Mouse (Mus musculus) cortical plate, adult 2 months (tissue): ENCODE results near the gene Csf3. TPM values are rescaled to one million over a fixed set of nuclear protein-coding genes. Genes with fewer than 3 reads are reported as not detected.

Source experiments
- H3K27ac ChIP-seq: fragments of 200-500 bp; 2 replicates; pipeline ENCODE4 v1.5.1; 2012; ENCODE audit warnings: low read length, control low read depth, inconsistent platforms; ENCODE audit not compliant: insufficient read depth
- H3K4me1 ChIP-seq: fragments of 200-500 bp; 2 replicates; pipeline ENCODE4 v1.6.1; 2011; ENCODE audit warnings: low read length; ENCODE audit not compliant: control insufficient read depth, insufficient read depth
- H3K4me3 ChIP-seq: fragments of 200-500 bp; 2 replicates; pipeline ENCODE4 v1.5.1; 2011; ENCODE audit warnings: mild to moderate bottlenecking, low read length, control low read depth; ENCODE audit not compliant: insufficient read depth
- CTCF ChIP-seq: fragments of 200-500 bp; IDR thresholded peaks from 2 replicates; pipeline ENCODE4 v1.5.1; 2011; ENCODE audit warnings: mild to moderate bottlenecking, control low read depth, low read length; ENCODE audit not compliant: insufficient read depth; ENCODE audit errors: extremely low read depth
- POLR2A ChIP-seq: fragments of 200-500 bp; IDR thresholded peaks from 2 replicates; pipeline ENCODE4 v1.6.1; 2011; ENCODE audit warnings: mild to moderate bottlenecking, low read length, control low read depth; ENCODE audit not compliant: insufficient read depth; ENCODE audit errors: extremely low read depth
- polyA plus RNA-seq: library from polyadenylated mRNA; depleted of rRNA; stranded (reverse); fragments of >200 nt; gene quantifications from 2 replicates; pipeline ENCODE4 v1.2.3, GENCODE M21; 2012

The Csf3 gene
- polyA plus RNA-seq, 1 experiment = 0.08 TPM

- H3K4me1 ChIP-seq = no peaks in the 10 kb centered on the region
- H3K4me3 ChIP-seq = no peak overlapping the region
- H3K27ac ChIP-seq = no peak overlapping the region
- no peak for TF ChIP-seq POLR2A
- no peak for TF ChIP-seq CTCF
These were observed 4.4 kb upstream of the Csf3 start for GRCm38 (mm10) chr11:98696454-98697216.

- no peak overlapping the region for H3K4me3 ChIP-seq
- no peak overlapping the region for H3K27ac ChIP-seq
- no peak for TF ChIP-seq CTCF
- TF ChIP-seq POLR2A = no peak
- H3K4me1 ChIP-seq = no peaks in the 10 kb centered on the region
These were observed 3.8 kb upstream of the Csf3 start for GRCm38 (mm10) chr11:98697225-98697624.

- Histone ChIP-seq H3K4me3 (no peak overlapping the region), H3K27ac (no peak overlapping the region), H3K4me1 (no peaks in the 10 kb centered on the region)
- TF ChIP-seq POLR2A (no peak), CTCF (no peak)
These were observed 2.0 kb upstream of the Csf3 start for GRCm38 (mm10) chr11:98698849-98699640.

- TF ChIP-seq CTCF = peak; percentile 85
- TF ChIP-seq POLR2A = no peak
- Histone ChIP-seq H3K4me3 (no peak overlapping the region), H3K4me1 (no peaks in the 10 kb centered on the region), H3K27ac (no peak overlapping the region)
These were observed 1.2 kb upstream of the Csf3 start for GRCm38 (mm10) chr11:98699911-98700310.

- TF ChIP-seq CTCF (no peak), POLR2A (no peak)
- H3K27ac ChIP-seq = no peak overlapping the region
These were observed 1.3 kb downstream of the Csf3 start for GRCm38 (mm10) chr11:98702323-98702722.

GRCm38 (mm10) chr11:98705021-98705420 is 4.0 kb downstream of the Csf3 start:
- TF ChIP-seq POLR2A = no peak
- no peak for TF ChIP-seq CTCF
- Histone ChIP-seq H3K27ac (no peak overlapping the region), H3K4me3 (no peak overlapping the region), H3K4me1 (no peaks in the 10 kb centered on the region)

More at GRCm38 (mm10) chr11:98702323-98702722, 1.3 kb downstream of the Csf3 start:
- Histone ChIP-seq H3K4me1 (no peaks in the 10 kb centered on the region), H3K4me3 (no peak overlapping the region)

GRCm38 (mm10) chr11:98707401-98708281 is 6.6 kb downstream of the Csf3 start:
- Histone ChIP-seq H3K27ac (no peak overlapping the region), H3K4me3 (no peak overlapping the region), H3K4me1 (no peaks in the 10 kb centered on the region)
- TF ChIP-seq CTCF = no peak
- TF ChIP-seq POLR2A = no peak

- H3K4me3 ChIP-seq = no peak overlapping the region
- TF ChIP-seq POLR2A (no peak), CTCF (no peak)
- H3K27ac ChIP-seq = no peak overlapping the region
- no peaks in the 10 kb centered on the region for H3K4me1 ChIP-seq
These were observed 7.4 kb downstream of the Csf3 start for GRCm38 (mm10) chr11:98708282-98708956.

- no peak for TF ChIP-seq CTCF
- TF ChIP-seq POLR2A = no peak
- no peak overlapping the region for H3K27ac ChIP-seq
- H3K4me3 ChIP-seq = no peak overlapping the region
- H3K4me1 ChIP-seq = no peaks in the 10 kb centered on the region
These were observed 8.1 kb downstream of the Csf3 start for GRCm38 (mm10) chr11:98709001-98709741.
